Mouse (Mus musculus): ENCODE data around the gene Zfp800.

DNA sequence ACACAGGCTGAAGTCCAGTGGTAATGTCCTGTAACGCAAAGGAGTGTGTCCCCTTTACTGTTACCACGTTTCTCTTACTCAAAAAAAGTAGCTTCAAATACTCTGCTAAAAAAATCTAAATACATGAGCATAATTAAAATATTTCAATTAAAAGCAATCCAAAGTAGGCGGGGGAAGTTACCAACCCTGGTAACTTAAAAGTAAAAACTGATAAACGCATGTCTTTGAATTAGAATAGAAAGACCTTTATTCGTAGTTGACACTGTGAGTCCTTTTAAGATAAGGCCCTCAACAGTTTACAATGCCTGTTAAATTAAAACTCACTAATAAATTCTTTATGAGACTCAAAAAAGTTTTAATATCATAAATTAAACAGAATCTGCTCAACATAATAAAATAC, 138.1 kb downstream of the Zfp800 start:
- TF ChIP-seq NELFE (IDR thresholded peaks at IDR 0.05; ENCODE audit: low read depth, low read length): no peak
- no peak; a peak in 1 of 4 replicates for TF ChIP-seq POLR2A (IDR thresholded peaks at IDR 0.05; ENCODE audit: control insufficient read depth in 1 of 2, insufficient read depth in 1 of 2, low read depth in 1 of 2, low read length in 2 of 2, poor library complexity in 1 of 2)
- TF ChIP-seq CTCF (IDR thresholded peaks at IDR 0.05 in 2 of 3, conservative IDR thresholded peaks at IDR 0.05 in 1 of 3; ENCODE audit: control insufficient read depth in 1 of 3, insufficient read depth in 1 of 3, low read depth in 2 of 3, low read length in 3 of 3, poor library complexity in 1 of 3, severe bottlenecking in 1 of 3): no peak
- no peak for TF ChIP-seq USF1 (IDR thresholded peaks at IDR 0.05; ENCODE audit: low read depth, low read length)
- no peak for TF ChIP-seq EP300 (IDR thresholded peaks at IDR 0.05; ENCODE audit: low read depth in 1 of 2, low read length in 2 of 2)
- no peak for TF ChIP-seq GABPA (IDR thresholded peaks at IDR 0.05; ENCODE audit: low read depth, low read length)
- no peak for TF ChIP-seq ZNF384 (IDR thresholded peaks at IDR 0.05; ENCODE audit: low read depth, low read length)

Data from MEL (cell line).